Mouse (Mus musculus) bone marrow, adult 2 months (tissue): ENCODE measurements at regions not wholly inside any gene's neighbourhood (a gene's known extent, or its start where the extent isn't known, plus 50 kb on each side); places are given as distances from the start of the nearest gene placed in this dataset.

Experiments used
- H3K27ac ChIP-seq: fragments of 200-500 bp; 2 replicates; pipeline ENCODE4 v1.5.1; 2012; ENCODE audit warnings: low read depth, mild to moderate bottlenecking, control low read depth, inconsistent platforms, low read length; ENCODE audit not compliant: control insufficient read depth, poor library complexity, insufficient read depth
- H3K4me1 ChIP-seq: fragments of 200-500 bp; 2 replicates; pipeline ENCODE4 v1.6.1; 2011; ENCODE audit warnings: low read length; ENCODE audit not compliant: control insufficient read depth, insufficient read depth
- H3K4me3 ChIP-seq: fragments of 200-500 bp; replicated peaks from 2 replicates; pipeline ENCODE3; 2011; ENCODE audit warnings: mild to moderate bottlenecking, low read depth, low read length, control low read depth; ENCODE audit not compliant: control insufficient read depth
- CTCF ChIP-seq: fragments of 200-500 bp; IDR thresholded peaks from 2 replicates; pipeline ENCODE4 v1.5.1; 2011; ENCODE audit warnings: low read length, control low read depth; ENCODE audit not compliant: control insufficient read depth, insufficient read depth
- POLR2A ChIP-seq: fragments of 200-500 bp; IDR thresholded peaks from 2 replicates; pipeline ENCODE4 v1.6.1; 2011; ENCODE audit warnings: low read depth, mild to moderate bottlenecking, control low read depth, low read length, borderline replicate concordance; ENCODE audit not compliant: control insufficient read depth
- WGBS: fragments of 180-500 bp; shearing (Covaris S2); methylation state at CpG from one replicate; pipeline ENCODE4 v1.1.7; 2018; 5-methylcytosine and 5-hydroxymethylcytosine counted together

GRCm38 (mm10) chr3:38229686-38230085 is 255.0 kb downstream of the Ankrd50 start:
- no peaks in the 10 kb centered on the region for H3K4me1 ChIP-seq
- 82% methylated on average over 5 of the region's 5 CpGs for WGBS
- H3K4me3 ChIP-seq = no peak overlapping the region
- H3K27ac ChIP-seq = no peak overlapping the region
- no peak for TF ChIP-seq POLR2A

- WGBS = 85% methylated on average over 10 of the region's 10 CpGs
- TF ChIP-seq POLR2A (no peak), CTCF (no peak)
- Histone ChIP-seq H3K27ac (no peak overlapping the region), H3K4me1 (no peaks in the 10 kb centered on the region), H3K4me3 (no peak overlapping the region)
These were observed 255.6 kb downstream of the Ankrd50 start for GRCm38 (mm10) chr3:38229051-38229450.

GRCm38 (mm10) chr3:38227596-38227995 is 257.0 kb downstream of the Ankrd50 start:
- Histone ChIP-seq H3K4me1 (no peaks in the 10 kb centered on the region), H3K4me3 (no peak overlapping the region), H3K27ac (no peak overlapping the region)
- TF ChIP-seq CTCF = peak; percentile 69
- TF ChIP-seq POLR2A = no peak
- WGBS = 8% methylated on average over 6 of the region's 6 CpGs

DNA sequence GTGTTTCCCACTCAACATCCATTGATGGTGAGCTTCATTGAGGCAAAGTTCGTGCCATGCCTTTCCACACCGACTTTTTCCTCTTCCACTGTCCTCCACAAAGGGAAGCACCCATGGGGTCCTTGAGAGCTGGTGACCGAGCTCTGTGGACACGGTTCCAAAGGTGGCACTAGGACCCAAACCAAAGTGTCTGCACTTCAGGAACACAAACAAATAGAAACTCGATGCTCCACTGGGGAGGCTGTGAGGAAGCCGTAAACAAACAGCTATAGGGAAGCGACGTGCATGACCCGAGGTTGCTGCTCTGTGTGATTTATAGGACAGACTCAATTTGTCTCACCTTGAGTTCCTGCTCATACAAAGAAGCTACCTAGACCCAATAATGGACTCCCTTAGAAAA is 257.5 kb downstream of the Ankrd50 start:
- no peak overlapping the region for H3K27ac ChIP-seq
- H3K4me1 ChIP-seq = no peaks in the 10 kb centered on the region
- 63% methylated on average over 9 of the region's 9 CpGs for WGBS
- TF ChIP-seq POLR2A = no peak
- TF ChIP-seq CTCF = no peak
- no peak overlapping the region for H3K4me3 ChIP-seq

DNA sequence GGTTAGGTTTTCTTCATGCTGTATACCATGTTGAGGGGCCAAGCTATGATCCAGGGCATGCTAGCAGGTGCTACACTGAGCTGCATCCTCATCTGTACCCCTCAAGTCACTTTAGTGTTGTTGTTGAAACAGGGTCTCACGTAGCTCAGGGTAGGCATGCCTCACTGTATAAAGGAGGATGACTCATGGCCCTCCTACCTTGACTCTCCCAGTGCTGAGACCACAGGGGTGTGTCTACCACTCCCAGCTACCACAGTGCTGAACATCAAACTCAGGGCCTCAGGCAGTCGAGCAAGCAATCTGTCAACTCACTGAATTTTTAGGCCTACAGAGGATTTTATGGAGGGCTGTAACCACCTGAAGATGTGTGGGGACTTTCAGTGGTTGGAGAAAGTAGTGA is 258.5 kb downstream of the Ankrd50 start:
- WGBS = 49% methylated on average over 2 of the region's 2 CpGs
- no peaks in the 10 kb centered on the region for H3K4me1 ChIP-seq
- no peak overlapping the region for H3K4me3 ChIP-seq
- TF ChIP-seq CTCF (no peak), POLR2A (no peak)
- no peak overlapping the region for H3K27ac ChIP-seq

GRCm38 (mm10) chr3:38221834-38222215 is 262.8 kb downstream of the Ankrd50 start:
- Histone ChIP-seq H3K27ac (no peak overlapping the region), H3K4me3 (no peak overlapping the region), H3K4me1 (no peaks in the 10 kb centered on the region)
- 81% methylated on average over 8 of the region's 8 CpGs for WGBS
- no peak for TF ChIP-seq POLR2A
- TF ChIP-seq CTCF = no peak

GRCm38 (mm10) chr3:38220934-38221833 is 263.5 kb downstream of the Ankrd50 start:
- Histone ChIP-seq H3K4me1 (no peaks in the 10 kb centered on the region), H3K27ac (no peak overlapping the region), H3K4me3 (no peak overlapping the region)
- TF ChIP-seq CTCF (no peak), POLR2A (no peak)
- 61% methylated on average over 11 of the region's 11 CpGs for WGBS

GRCm38 (mm10) chr3:38209081-38209480 is 275.6 kb downstream of the Ankrd50 start:
- 12% methylated on average over 3 of the region's 3 CpGs for WGBS

More at GRCm38 (mm10) chr3:38209081-38209480, 275.6 kb downstream of the Ankrd50 start:
- H3K4me1 ChIP-seq = no peaks in the 10 kb centered on the region
- H3K4me3 ChIP-seq = no peak overlapping the region
- TF ChIP-seq CTCF = no peak
- TF ChIP-seq POLR2A = no peak
- no peak overlapping the region for H3K27ac ChIP-seq
